In the genomic region with DNA sequence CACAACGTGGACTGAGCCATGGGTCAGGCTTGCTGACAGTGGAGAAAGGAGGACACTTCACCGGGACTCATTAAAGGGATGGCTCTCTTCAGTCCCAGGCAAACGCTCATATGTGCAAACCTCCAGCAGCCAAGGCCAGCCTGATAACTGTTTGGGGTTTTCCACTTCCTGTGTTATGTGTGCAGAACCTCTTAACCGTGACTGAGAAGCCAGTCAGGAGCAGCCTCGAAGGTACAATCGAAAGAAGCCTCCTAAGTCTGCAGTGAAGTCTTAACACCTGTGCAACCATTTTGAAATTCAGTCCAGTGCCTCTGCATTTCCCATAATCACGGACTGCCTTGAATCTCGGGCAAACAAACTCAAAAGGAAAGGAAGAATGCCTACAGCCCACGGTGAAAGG, we compare ENCODE assay signal across 8 mouse cellular contexts. TPM values are rescaled to one million over a fixed set of nuclear protein-coding genes. Genes with fewer than 3 reads are reported as not detected.
DNase-seq lines count a peak whose midpoint lies in the region; ATAC-seq and TF ChIP-seq lines count a peak whose summit lies in the region.

No protein-coding gene starts in this region.

- dilution Hi-C loops in CH12.LX (cut with MboI; ENCODE audit: extremely low pct_ligation_motif_present, extremely low pct_unique_long_range_greater_than_20kb, low sequenced_read_pairs) = no loop called here

- no peak for TF ChIP-seq CTCF in CH12.LX (conservative IDR thresholded peaks at IDR 0.05 in 1 of 2, IDR thresholded peaks at IDR 0.05 in 1 of 2; ENCODE audit: low read depth in 2 of 2, low read length in 2 of 2)
- no peak for TF ChIP-seq CTCF in midbrain, postnatal 0 days (IDR thresholded peaks at IDR 0.05)

- DNase-seq in hindbrain, embryonic 11.5 days (ENCODE audit: low spot score) = no peak
- DNase-seq in CH12.LX (ENCODE audit: extremely low read depth) (peak; percentile 38), MN1 (ENCODE audit: low spot score) (no peak)
- DNase-seq in midbrain, postnatal 0 days (ENCODE audit: low spot score) = no peak
- DNase-seq in frontal cortex, postnatal 10 days (ENCODE audit: low spot score in 2 of 2) = no peak
- no peak for DNase-seq in left cerebral cortex, adult 8-10 months (ENCODE audit: low spot score in 2 of 2)

- no peak overlapping the region for H3K27ac ChIP-seq in hindbrain, embryonic 13.5 days
- no peak overlapping the region for H3K27ac ChIP-seq in hindbrain, embryonic 11.5 days (ENCODE audit: low read depth, low read length)
- no peak overlapping the region for H3K27ac ChIP-seq in CH12.LX (ENCODE audit: insufficient read depth, low read depth)
- no peak overlapping the region for H3K27ac ChIP-seq in embryonic facial prominence, embryonic 15.5 days (replicated peaks)
- H3K27ac ChIP-seq in midbrain, postnatal 0 days (ENCODE audit: low read depth, low read length) = no peak overlapping the region

- TF ChIP-seq POLR2A in CH12.LX (IDR thresholded peaks at IDR 0.05; ENCODE audit: low read depth, low read length) = no peak

- H3K4me1 ChIP-seq in hindbrain, embryonic 13.5 days (replicated peaks) = peaks cover 54% of the 10 kb centered on the region
- H3K4me1 ChIP-seq in hindbrain, embryonic 11.5 days (replicated peaks; ENCODE audit: control insufficient read depth, insufficient read depth, low read length) = peaks cover 2% of the 10 kb centered on the region; the same call in 1 of the 2 replicates
- peaks cover 8 to 38% of the 10 kb centered on the region in 2 experiments for H3K4me1 ChIP-seq in CH12.LX (ENCODE audit: control insufficient read depth in 1 of 2, insufficient read depth in 2 of 2)
- peaks cover 36% of the 10 kb centered on the region for H3K4me1 ChIP-seq in embryonic facial prominence, embryonic 15.5 days
- peaks cover 19% of the 10 kb centered on the region; the same call in 1 of the 2 replicates for H3K4me1 ChIP-seq in midbrain, postnatal 0 days (ENCODE audit: insufficient read depth, low read length)

- H3K27me3 ChIP-seq in hindbrain, embryonic 13.5 days = peaks cover 31% of the 10 kb centered on the region
- H3K27me3 ChIP-seq in hindbrain, embryonic 11.5 days (ENCODE audit: control insufficient read depth, insufficient read depth, low read length) = peaks cover 32% of the 10 kb centered on the region
- peaks cover 37% of the 10 kb centered on the region for H3K27me3 ChIP-seq in CH12.LX (replicated peaks)
- H3K27me3 ChIP-seq in embryonic facial prominence, embryonic 15.5 days = peaks cover 9% of the 10 kb centered on the region; the same call in 1 of the 2 replicates
- no peaks in the 10 kb centered on the region for H3K27me3 ChIP-seq in midbrain, postnatal 0 days (ENCODE audit: insufficient read depth, low read length)

- ATAC-seq in hindbrain, embryonic 13.5 days (ENCODE audit: low FRiP score) = no peak
- ATAC-seq in hindbrain, embryonic 11.5 days (ENCODE audit: low FRiP score) = no peak
- ATAC-seq in embryonic facial prominence, embryonic 15.5 days (ENCODE audit: insufficient number of reproducible peaks, low FRiP score, low TSS enrichment, low read depth) = no peak
- ATAC-seq in midbrain, postnatal 0 days (ENCODE audit: low FRiP score) = no peak

- H3K36me3 ChIP-seq in hindbrain, embryonic 13.5 days = no peaks in the 10 kb centered on the region
- no peaks in the 10 kb centered on the region for H3K36me3 ChIP-seq in hindbrain, embryonic 11.5 days (ENCODE audit: control insufficient read depth, insufficient read depth, low read length)
- H3K36me3 ChIP-seq in CH12.LX (replicated peaks in 1 of 2; ENCODE audit: control insufficient read depth in 1 of 2, insufficient read depth in 1 of 2, low read length in 1 of 2) = no peaks in the 10 kb centered on the region
- no peaks in the 10 kb centered on the region for H3K36me3 ChIP-seq in embryonic facial prominence, embryonic 15.5 days
- no peaks in the 10 kb centered on the region for H3K36me3 ChIP-seq in midbrain, postnatal 0 days (ENCODE audit: insufficient read depth, low read length)

- peak overlapping the region; percentile 85 for H3K4me3 ChIP-seq in hindbrain, embryonic 13.5 days
- H3K4me3 ChIP-seq in hindbrain, embryonic 11.5 days (ENCODE audit: low read depth, low read length) = no peak overlapping the region
- no peak overlapping the region for H3K4me3 ChIP-seq in CH12.LX (replicated peaks in 1 of 3; ENCODE audit: low read depth in 2 of 3, low read length in 2 of 3, poor library complexity in 1 of 3)
- H3K4me3 ChIP-seq in embryonic facial prominence, embryonic 15.5 days (replicated peaks) = no peak overlapping the region
- peak overlapping the region; percentile 74 for H3K4me3 ChIP-seq in midbrain, postnatal 0 days (ENCODE audit: low read depth, low read length)

- TF ChIP-seq EP300 in CH12.LX (IDR thresholded peaks at IDR 0.05; ENCODE audit: low read length) = peak; percentile 31; the same call in 1 of the 2 replicates

- no peak for TF ChIP-seq RAD21 in CH12.LX (IDR thresholded peaks at IDR 0.05; ENCODE audit: low read depth, low read length)

- in situ Hi-C loops in CH12.LX (cut with MboI; ENCODE audit: low pct_ligation_motif_present, low pct_unique_long_range_greater_than_20kb, low sequenced_read_pairs) = no loop called here

- H3K79me2 ChIP-seq in CH12.LX (replicated peaks; ENCODE audit: control insufficient read depth, extremely low read depth, insufficient read depth, poor library complexity, severe bottlenecking) = no peaks in the 10 kb centered on the region

- H3K9ac ChIP-seq in hindbrain, embryonic 13.5 days = peak overlapping the region; percentile 93
- no peak overlapping the region for H3K9ac ChIP-seq in hindbrain, embryonic 11.5 days (ENCODE audit: low read depth, low read length)
- H3K9ac ChIP-seq in CH12.LX (ENCODE audit: insufficient read depth, low read depth) = no peak overlapping the region
- H3K9ac ChIP-seq in embryonic facial prominence, embryonic 15.5 days = no peak overlapping the region
- 0 out of 2 replicates have a peak overlapping the region, but pooled peaks have one; percentile 13 for H3K9ac ChIP-seq in midbrain, postnatal 0 days (replicated peaks; ENCODE audit: low read length, poor library complexity, severe bottlenecking)

- H3K9me3 ChIP-seq in hindbrain, embryonic 13.5 days = no peaks in the 10 kb centered on the region
- no peaks in the 10 kb centered on the region for H3K9me3 ChIP-seq in hindbrain, embryonic 11.5 days (ENCODE audit: control insufficient read depth, low read length)
- no peaks in the 10 kb centered on the region for H3K9me3 ChIP-seq in CH12.LX (replicated peaks; ENCODE audit: low read length)
- no peaks in the 10 kb centered on the region for H3K9me3 ChIP-seq in embryonic facial prominence, embryonic 15.5 days (replicated peaks)
- H3K9me3 ChIP-seq in midbrain, postnatal 0 days (ENCODE audit: low read length) = no peaks in the 10 kb centered on the region

- H3K4me2 ChIP-seq in hindbrain, embryonic 13.5 days = peak overlapping the region; percentile 87
- no peak overlapping the region for H3K4me2 ChIP-seq in hindbrain, embryonic 11.5 days (replicated peaks; ENCODE audit: low read depth, low read length)
- H3K4me2 ChIP-seq in CH12.LX (ENCODE audit: insufficient read depth, low read depth, poor library complexity, severe bottlenecking) = peak overlapping the region; percentile 33; the same call in 1 of the 2 replicates
- H3K4me2 ChIP-seq in embryonic facial prominence, embryonic 15.5 days (replicated peaks) = peak overlapping the region; percentile 96; the same call in 1 of the 2 replicates
- peak overlapping the region; percentile 64 for H3K4me2 ChIP-seq in midbrain, postnatal 0 days (ENCODE audit: low read depth, low read length, poor library complexity, severe bottlenecking)

- 32% methylated on average over 9 of the region's 9 CpGs for WGBS in hindbrain, embryonic 13.5 days
- 40% methylated on average over 9 of the region's 9 CpGs for WGBS in hindbrain, embryonic 11.5 days
- 35% methylated on average over 9 of the region's 9 CpGs for whole genome bisulfite sequencing in embryonic facial prominence, embryonic 15.5 days
- WGBS in midbrain, postnatal 0 days = 31% methylated on average over 9 of the region's 9 CpGs

TF ChIP-seq in CH12.LX, 34 proteins besides CTCF, POLR2A, EP300 and RAD21:
- no peak for TF ChIP-seq HCFC1 (IDR thresholded peaks at IDR 0.05; ENCODE audit: low read depth, low read length)
- no peak for TF ChIP-seq PAX5 (IDR thresholded peaks at IDR 0.05; ENCODE audit: low read length)
- no peak for TF ChIP-seq MAFK (IDR thresholded peaks at IDR 0.05; ENCODE audit: insufficient replicate concordance, low read length)
- no peak for TF ChIP-seq POLR2AphosphoS2 (IDR thresholded peaks at IDR 0.05; ENCODE audit: low read depth, low read length)
- TF ChIP-seq MEF2A (IDR thresholded peaks at IDR 0.05; ENCODE audit: borderline replicate concordance, low read depth, low read length) = no peak
- no peak for TF ChIP-seq MAX (IDR thresholded peaks at IDR 0.05; ENCODE audit: low read length)
- TF ChIP-seq JUND (conservative IDR thresholded peaks at IDR 0.05; ENCODE audit: low read depth, low read length) = no peak
- TF ChIP-seq RCOR1 (conservative IDR thresholded peaks at IDR 0.05; ENCODE audit: low read depth, low read length) = no peak
- TF ChIP-seq UBTF (IDR thresholded peaks at IDR 0.05; ENCODE audit: low read depth, low read length) = no peak
- TF ChIP-seq GABPA (IDR thresholded peaks at IDR 0.05; ENCODE audit: insufficient replicate concordance, low read depth, low read length) = no peak
- TF ChIP-seq ZKSCAN1 (IDR thresholded peaks at IDR 0.05; ENCODE audit: borderline replicate concordance, low read depth, low read length) = no peak
- TF ChIP-seq BHLHE40 (IDR thresholded peaks at IDR 0.05; ENCODE audit: low read depth, low read length) = peak; percentile 50
- no peak for TF ChIP-seq MAZ (IDR thresholded peaks at IDR 0.05; ENCODE audit: low read depth, low read length)
- 0 out of 2 replicates have a peak, but pooled peaks have one; percentile 18 for TF ChIP-seq ELF1 (IDR thresholded peaks at IDR 0.05; ENCODE audit: low read depth, low read length)
- no peak for TF ChIP-seq ZC3H11A (IDR thresholded peaks at IDR 0.05; ENCODE audit: low read depth, low read length)
- no peak for TF ChIP-seq KAT2A (IDR thresholded peaks at IDR 0.05; ENCODE audit: insufficient replicate concordance, low read length)
- TF ChIP-seq SMC3 (IDR thresholded peaks at IDR 0.05; ENCODE audit: low read depth, low read length) = no peak

RNA-seq across cellular contexts. Expression of a gene that starts 3.1 kb away (rescaled TPM):
- 2.0 and 2.2 TPM in 2 replicates for polyA plus RNA-seq in hindbrain, embryonic 13.5 days (2015; fragmentation: Nextera tagmentation; extraction: Ambion mirVana)
- 0.71 and 0.77 TPM in 2 replicates for polyA plus RNA-seq in hindbrain, embryonic 11.5 days (2014; fragmentation: Nextera tagmentation; extraction: Ambion mirVana)
- 0.30 and 0.46 TPM in 2 replicates for total RNA-seq in CH12.LX (2012; rRNA removed)
- total RNA-seq in CH12.LX (2014; rRNA removed) = 0.12 and 0.70 TPM in 2 replicates
- polyA plus RNA-seq in CH12.LX (2012; ENCODE audit: insufficient read length, low read depth) = 0.36 and 0.49 TPM in 2 replicates
- polyA plus RNA-seq in embryonic facial prominence, embryonic 15.5 days (2015; fragmentation: Nextera tagmentation; extraction: Ambion mirVana) = 1.0 TPM in 2 replicates
- 21.1 and 22.4 TPM in 2 replicates for total RNA-seq in midbrain, postnatal 0 days (2014; rRNA removed)
- polyA plus RNA-seq in midbrain, postnatal 0 days (2015; fragmentation: Nextera tagmentation; extraction: Ambion mirVana) = 2.0 and 2.4 TPM in 2 replicates
- total RNA-seq in left cerebral cortex, adult 8-10 months (2022) = 10 to 100 TPM; 71.5 to 88.4 (median 78.8) TPM

Comparison
In these comparisons a context has a peak if more than half of its experiments do, and no peak if none do; other contexts are left out.
1. H3K4me3 ChIP-seq: peak in hindbrain, embryonic 13.5 days (single experiment) and midbrain, postnatal 0 days (single experiment); none in hindbrain, embryonic 11.5 days (single experiment), CH12.LX (0 of 3) and embryonic facial prominence, embryonic 15.5 days (single experiment).
2. H3K9ac ChIP-seq: peak in hindbrain, embryonic 13.5 days (single experiment) and midbrain, postnatal 0 days (single experiment); none in hindbrain, embryonic 11.5 days (single experiment), CH12.LX (single experiment) and embryonic facial prominence, embryonic 15.5 days (single experiment).